Mouse (Mus musculus) MEL-GATA-1-ER (cell line): ENCODE data around the gene Ets1.

Experiments
- DNase-seq: peaks from one replicate; pipeline ENCODE4 v3.0.0-alpha.2; 2012; ENCODE audit warnings: low read depth; ENCODE audit errors: extremely low read depth

Gene Ets1

DNA sequence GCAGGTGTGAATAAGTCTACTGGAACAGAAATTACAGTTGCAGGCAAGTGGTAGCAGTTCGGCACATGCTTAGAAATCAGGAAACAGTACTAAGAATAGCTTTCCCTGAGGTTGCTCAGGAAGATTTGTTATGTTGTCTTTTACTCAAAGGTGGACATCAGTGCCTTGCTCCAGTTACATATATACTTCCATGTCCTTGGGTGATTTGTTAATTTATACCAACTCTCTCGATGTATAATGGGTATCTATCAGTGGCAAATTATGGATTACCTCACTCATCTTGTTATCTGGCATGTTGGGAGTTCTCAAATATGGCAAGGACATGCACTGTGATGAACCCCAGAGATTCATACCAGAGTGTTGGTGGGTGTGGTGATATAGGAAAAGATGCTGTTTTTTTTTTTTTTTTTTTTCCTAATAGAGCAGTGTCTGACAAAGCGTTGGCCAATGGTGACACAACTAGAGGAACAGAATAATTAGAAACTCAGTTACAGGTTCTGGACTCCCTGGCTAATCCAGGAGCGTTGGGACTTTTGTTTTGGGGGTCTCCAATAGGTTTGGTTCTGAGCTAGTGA is 59.0 kb downstream of the Ets1 start:
- DNase-seq = no peak

DNA sequence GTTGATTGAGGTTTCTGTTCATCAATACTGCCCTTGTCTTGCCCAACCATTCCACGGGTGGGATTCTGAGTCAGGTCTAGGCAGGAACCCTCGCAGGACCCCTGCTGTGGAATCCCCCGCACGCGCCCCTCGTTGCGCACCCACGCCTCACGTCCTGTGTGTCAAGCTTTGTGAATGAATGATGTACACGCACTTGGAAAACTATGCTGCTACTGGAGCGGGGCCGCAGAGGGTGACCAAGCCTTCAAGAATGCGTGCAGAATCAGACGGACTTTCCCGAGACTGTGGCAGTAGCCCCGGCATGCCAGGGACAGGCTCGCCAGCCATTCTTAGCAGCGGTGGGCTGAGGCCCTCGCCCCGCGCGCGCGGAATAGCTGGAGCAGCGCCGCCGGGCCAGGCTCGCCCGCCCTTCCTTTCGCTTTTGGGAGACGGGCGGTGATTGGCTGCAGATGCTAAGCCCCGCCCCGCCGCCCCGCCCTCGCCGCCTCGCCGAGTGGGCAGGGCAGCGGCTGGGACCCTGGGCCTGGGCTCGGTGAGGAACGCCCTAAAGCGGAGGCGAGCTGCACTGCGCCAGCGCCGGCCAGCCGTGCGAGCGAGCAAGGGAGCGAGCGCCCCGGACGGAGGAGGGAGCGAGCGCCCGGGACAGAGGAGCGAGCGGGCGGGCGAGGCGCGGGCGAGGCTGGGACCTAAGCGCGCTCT is 59.6 kb downstream of the Ets1 start:
- DNase-seq = peak; percentile 56

DNA sequence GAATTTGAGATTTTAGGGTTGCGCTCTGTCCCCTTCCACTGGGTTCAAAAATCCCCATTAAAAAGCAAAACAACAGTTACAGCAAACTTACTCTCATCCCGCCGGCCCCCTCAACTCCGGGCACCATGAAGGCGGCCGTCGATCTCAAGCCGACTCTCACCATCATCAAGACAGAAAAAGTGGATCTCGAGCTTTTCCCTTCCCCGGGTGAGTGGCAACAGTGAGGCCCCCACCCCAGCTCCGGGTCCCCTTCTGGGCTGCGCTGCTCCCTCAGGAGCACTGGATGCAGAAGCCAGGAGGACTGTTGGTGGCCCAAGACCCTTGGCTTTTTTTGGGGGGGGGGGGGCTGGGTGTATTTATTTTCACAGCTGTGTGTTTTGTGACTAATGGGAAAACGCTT is 60.2 kb downstream of the Ets1 start:
- DNase-seq = no peak

DNA sequence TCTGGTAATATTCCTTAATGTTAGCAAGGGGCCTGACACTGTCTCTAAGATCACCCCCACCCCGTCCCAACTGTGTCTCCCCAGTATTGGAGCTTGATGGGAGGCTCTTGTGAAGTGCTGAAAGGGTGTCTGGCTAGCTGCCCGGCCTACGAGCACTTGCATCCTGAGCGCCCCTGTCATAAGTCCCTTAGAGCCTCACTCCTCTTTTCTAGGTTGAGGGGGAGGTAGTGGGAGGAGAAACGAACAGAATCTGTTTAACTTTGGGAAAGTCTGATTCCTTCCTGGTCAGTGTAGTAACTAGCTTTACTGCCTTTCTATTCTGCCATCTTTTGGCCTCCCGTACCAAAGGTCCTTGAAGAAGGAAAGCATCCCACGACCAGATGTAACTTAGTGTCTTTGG is 60.7 kb downstream of the Ets1 start:
- DNase-seq = no peak

DNA sequence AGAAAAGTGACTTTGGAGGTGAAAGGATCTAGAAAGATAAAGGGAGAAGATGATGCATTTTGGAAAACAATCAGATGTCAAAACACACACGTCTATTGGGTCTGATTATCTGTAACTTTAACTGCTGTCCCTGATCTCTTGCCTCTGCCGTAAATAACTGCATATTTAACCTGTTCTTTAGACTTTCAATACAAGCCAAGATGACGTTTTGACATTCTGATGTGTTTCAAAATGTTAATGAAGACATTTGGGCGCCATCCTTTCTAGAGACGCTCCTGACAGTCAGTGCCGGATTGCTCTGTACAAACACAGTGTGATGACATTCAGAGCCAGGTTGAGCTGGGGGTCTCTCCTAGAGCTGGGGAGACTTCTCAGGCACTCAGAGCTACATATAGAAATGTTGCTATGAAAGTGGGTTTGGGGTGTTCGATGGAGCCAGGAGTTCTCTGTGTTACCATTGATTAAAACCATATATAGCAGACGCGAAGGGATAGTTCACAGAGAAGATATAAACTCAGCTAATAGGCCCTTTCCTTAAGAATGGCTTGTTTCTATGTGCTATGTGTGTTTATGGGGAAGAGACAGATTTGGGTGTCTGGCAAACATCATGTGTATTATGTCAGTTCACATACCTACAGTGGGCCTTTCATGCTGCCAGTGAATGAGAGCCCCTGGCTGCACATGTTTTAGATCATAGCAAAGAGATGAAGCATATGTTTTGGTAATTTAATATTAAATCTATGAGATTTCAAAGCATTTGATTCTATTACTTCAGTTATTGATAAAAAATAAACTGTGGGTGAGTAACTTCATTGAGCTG is 61.5 kb downstream of the Ets1 start:
- DNase-seq = no peak

DNA sequence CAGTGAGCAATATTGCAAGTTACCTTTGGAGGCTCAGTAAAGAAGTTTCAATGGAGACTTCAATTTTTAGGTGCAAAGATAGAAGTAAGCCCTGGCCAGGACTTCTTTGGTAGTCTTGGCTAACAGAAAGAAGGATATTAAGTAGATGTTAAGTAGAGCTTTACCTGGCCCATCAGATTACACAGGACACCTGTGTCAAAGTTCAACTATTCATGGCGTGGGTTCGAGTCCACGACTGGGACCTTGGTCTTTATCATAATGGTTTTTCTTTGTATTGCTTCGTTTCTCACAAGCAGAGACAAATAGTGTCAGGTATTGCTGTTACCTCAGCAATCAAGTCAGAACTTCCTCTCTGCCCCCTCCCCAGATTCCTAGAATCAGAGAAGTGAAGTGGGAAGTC is 62.7 kb downstream of the Ets1 start:
- DNase-seq = no peak

DNA sequence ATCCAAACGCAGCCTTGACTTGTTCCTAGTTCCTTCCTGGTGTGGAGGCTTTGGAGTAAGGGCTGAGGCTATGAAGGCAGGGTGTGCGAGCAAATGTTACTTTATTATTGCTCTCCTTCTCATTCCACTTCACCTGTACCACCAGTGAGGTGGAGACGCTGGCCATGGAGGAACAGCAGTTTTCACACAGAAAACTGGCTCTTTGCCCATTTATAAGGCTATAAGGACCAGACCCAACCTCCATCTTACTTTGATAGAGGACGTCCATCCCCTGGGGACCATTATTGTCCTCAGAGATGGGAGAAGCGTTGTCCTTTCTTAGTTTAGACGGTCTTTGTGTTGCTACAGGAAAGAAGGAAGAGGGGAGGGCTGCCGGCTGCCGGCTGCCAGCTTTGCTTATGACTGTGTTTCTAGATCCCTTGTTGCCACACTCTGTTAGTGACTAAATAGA is 63.4 kb downstream of the Ets1 start:
- DNase-seq = no peak

DNA sequence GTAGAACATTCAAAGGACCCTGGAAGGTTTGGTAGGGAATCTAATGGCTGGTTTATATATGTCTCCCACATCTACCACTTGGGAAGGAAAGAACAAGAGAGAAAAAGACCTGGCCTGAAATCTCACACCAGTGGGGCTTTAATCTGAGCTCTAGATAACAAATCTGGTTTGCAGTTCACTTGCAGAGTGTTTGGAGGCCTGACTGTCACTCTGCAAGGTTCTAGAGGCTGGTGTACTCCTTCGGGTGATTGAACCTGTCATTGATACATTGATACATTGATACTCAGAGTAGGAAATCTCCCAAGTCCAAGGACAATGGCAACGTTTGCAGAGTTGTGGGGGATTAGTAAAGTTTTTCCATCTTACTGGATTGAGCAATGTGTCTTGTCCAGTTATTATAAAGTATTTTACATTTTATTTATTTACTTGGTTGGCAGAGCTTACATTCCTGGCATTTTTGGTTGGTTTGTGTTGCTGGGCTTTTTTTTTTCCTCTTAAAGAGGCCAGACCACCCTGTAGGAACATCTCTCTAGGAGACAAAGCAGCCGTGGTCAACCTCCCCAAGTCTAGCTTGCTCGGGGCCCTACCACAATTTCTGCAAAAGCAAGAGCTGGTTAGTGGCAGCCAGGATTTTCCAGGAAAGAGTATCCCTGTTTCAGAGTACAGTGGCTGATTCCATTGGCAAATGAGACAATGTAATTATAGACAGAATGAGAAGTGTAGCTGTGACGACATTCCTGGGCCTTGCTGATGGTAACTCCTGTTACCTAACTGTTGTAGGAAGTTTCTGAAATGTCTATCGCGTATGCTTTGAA is 64.3 kb downstream of the Ets1 start:
- DNase-seq = no peak

DNA sequence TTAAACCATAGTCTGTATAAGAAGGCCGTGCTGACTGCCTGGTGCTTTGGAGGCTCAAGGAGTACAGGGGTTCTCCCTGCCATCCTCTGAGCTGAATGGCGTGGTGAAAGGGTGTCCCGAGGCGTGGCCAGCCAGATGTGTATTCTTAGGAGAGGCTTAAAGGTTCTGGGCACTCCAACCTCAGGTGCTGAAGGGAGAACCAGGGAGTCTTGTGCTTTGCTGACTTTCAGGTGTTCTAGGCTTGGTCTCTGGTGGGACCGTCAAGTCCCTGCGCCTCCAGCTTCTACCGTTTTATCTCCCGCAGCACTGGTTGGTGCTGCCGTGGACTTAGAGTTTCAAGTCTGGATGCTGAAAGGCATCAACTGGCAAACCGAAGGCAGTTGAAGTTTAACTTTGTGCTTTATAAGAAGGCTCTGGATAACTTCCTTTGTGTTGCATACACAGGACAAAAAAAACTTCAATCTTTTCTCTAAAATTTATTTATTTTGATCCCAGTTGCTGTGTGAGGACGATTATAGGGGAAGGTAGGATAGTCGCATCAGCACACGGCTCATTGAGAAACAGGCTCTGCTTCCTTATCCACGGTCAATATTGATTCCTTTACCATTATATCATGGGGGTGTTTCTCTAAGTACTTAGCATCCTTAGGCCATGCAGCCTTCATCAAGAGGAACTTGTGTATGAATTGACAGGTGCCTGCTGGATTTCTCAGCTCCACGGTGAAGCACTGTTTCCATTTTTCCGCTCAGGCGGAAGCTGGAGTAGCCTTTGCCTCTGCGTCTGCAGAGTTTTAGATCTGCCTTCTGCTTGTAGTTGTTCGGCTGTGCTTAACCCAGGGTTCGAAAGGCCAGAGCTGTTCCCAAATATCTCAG is 65.3 kb downstream of the Ets1 start:
- no peak for DNase-seq

DNA sequence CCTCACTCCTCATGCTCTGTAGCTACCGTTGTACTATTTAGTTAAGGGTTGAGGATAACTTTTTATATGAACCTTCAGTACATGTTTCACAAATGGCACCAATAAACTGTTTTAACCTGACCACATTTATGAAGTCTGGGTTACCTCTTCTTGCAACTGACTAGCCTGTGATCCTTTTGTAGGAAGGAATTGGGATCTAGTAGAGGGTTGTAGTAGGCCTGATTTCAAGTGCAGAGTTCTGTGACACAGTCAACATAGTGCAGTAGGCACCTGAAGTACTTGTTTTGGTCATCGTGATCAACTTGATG is 65.9 kb downstream of the Ets1 start:
- no peak for DNase-seq

DNA sequence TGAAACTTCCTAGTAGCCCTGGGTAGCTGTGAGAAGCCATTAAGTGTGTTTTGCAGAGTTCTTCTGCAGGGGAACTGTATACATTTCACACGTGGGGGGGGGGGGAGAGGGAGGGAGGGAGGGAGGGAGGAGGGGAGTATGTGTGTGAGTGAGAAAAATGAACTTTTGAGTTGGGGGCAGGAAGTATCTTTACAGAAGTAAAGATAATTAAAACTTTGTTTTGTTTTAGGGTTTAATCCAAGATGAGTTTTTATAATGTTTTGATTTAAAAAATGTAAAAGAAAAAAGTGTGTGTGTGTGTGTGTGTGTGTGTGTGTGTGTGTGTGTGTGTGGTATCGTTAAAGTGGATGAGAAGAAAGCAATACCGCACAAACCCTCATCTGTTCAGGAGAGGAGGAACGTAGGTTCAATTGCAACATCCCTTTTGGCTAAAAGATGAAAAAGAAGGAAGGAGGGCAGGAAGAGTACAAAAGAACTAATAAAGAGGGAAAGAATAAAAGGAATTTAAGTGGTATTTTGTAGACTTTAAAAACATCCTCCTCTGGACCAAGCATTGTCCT is 66.9 kb downstream of the Ets1 start:
- DNase-seq = no peak

DNA sequence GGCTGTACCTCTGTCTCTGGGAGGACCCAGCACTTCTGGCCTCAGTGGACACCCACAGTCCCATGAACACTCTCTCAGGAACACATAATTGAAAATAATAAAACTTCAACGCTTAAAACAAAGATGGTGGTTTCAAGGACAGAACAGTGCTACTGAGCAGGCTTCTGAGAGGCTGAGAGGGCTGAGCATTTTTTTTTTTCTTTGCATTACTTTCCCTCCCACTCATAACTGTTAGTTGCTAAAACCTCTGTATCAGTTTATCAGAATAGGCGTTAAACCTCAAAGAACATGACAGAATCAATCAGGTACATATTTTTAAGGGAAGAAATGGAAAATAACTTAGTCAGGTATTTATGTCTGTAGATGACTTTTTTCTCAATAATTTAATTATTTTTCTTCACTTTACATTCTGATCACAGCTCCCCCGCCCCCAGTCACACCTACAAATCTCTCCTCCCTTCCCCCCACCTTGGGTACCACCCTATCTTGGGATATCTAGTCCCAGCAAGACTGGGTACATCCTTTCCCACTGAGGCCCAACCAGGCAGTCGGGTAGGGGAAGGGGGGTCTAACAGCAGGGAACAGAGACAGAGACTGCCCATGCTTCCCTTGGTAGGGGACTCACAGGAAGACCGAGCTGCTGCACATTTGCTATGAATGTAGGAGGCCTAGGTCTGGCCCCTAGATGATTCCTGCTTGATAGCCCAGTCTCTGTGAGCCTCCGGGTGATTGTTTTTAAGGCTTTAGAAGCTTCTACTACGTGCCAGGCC is 68.1 kb downstream of the Ets1 start:
- no peak for DNase-seq

DNA sequence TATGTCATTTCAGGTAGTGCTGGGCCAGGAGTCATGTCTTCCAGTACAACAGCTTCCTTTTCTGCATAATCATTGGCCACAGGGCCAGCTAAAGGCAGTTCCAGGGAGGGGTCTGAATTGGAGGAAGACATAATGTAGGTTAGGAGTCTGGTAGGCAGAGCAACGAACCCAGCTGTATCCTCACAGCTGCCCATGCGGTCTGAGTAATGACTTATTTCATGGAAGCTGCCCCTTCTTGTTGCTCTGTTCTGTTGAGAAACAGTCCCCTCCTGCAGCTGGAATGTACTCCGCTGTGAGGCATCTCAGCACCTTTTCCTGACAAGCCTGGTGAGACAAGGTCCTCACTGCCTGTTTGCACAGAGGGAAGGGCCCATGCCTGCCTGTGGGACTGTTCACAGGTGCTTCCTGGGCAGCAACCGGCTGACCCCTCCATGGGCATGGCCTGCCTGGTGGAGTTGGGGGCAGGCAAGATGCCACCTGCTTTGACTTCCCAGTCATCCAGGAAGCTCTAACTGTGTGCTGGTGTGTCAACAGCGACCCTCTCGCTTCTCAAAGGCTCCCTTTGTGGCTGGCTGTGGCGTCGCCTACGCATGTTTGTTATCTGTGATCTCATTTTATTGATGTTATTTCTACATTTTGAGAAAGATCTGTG is 69.9 kb downstream of the Ets1 start:
- no peak for DNase-seq

DNA sequence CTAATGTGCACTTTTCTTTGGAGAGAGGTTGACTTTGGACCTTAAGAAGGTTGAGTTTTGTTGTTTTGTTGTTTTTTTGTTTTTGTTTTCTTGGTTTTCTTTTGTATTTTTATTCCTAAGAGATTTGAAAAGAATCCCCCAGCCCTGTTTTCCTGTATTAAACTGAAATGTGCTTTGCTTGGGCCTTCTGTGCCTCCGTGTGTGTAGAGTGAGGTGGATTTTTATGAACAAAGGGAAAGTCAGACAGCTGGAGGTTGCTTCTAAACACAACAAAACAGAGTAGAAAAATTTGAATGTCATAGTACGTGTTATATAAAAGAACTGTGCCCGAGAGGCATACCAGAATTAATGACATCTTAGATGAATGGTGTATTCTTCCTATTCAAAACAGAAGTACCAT is 71.4 kb downstream of the Ets1 start:
- no peak for DNase-seq

DNA sequence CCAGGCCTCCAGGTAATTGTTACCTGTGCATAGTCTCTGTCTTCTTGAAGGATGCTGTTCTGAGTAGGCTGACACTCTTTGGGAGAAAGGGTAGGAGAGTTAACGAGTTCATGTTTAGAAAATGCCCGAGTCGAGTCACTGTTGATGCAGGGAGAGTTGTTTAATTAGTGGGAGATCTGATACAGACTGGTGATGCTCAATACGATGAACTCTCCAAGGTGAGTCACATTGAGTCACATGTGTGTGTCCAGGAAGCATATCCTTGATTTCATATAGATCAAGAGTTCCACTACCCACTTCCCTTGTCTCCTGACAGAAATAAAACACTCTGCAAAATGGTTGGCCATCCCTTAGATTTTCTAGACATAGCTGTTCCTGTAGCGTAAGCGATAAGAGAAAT is 72.5 kb downstream of the Ets1 start:
- DNase-seq = no peak

DNA sequence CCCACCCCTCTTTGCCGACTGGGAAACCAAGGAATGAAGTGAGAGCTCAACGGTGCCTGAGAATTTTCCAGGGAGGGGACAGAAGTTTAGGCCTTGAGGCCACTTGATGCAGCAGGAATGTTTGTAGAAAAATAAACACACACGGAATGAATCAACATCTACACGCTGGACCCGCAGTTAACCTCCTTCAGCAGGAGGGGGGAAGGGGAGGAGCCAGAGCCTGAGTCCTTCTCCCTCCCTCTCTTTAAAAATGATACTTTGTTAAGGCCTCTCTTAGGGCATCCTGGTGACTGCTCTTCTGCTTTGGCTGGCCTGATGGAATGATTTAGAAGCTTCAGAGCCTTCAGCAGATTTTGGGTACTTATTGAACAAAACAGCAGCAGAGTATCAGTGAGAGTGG is 73.3 kb downstream of the Ets1 start:
- no peak for DNase-seq

DNA sequence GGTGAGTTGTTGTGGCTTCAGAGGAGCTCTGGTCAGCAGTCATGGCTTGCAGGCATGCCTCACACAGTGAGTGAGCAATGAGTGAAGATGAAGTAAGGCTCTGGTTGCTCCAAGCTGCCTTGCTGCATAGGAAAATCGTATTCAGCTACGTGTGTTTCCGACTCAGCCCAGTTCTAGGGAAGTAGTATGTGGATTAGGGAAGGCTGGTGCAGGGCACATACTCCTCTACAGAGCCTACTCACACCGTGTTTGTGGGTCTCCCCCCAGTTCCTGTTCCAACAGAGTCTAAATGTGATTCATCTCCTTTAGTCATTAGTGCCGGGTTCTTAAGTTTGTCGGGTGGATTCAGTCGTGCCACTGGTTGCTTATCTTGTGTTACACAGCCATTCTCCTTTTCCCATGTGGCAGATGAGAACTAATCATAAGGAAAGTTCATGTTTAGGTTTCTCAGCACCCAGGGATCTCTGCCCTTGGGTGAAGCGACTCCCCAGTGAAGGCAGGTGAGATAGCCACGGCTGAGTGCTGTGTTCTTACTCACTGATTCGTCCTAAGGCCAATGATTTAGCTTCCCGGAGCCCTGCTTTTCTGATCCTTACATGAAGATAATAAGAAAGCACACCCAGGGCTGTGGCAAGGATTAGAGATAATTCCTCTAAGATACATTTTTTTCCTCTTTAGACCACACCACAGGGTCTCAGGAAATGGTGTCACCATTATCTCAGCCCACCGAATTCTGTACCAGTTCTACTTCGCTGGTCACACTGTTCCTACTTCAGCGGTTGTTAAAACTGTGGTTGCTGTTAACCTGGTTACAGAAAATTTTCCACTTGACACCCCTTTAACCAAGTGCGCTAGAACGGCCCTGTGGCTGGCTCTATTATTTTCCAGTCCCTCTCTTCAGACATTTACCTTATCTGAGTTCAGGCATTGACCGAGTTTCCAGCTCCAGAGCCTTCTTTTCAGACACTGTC is 74.0 kb downstream of the Ets1 start:
- DNase-seq = peak; percentile 23

DNA sequence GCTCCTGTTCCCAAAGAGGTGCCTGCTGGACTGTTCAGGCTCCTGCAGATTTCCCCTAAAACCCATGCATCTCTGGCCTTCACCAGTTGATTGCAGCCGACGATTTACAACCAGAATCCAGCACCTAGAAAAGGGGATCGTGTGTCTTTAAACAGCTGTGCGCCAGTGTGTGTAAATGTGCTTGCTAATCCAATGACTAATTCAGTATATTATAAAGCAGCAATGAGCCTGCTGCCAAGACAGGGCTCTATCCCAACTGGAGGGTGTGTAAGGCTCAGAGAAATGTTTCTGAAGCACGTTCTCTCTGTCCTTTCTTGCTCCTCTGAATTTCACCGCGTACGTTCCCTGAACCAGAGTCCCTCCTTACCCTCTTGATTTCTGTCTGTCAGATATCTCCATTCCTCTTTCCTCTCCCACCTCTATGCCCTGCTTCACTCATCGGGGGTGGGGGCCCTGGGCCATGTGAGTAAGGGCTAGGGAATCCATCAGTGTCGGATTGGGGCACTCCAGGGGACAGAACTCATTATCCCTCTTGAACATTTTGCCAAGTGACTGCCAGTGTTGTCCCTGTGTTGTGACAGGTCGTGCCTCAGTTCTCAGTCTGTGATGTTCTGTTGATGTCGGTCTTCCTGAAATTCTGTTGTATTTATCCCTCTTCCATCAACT is 75.1 kb downstream of the Ets1 start:
- DNase-seq = no peak
